Mouse (Mus musculus) frontal cortex, adult (tissue): ENCODE data around the gene Nme3.
"Not testable (repeated sequence)": the region's sequence is repeated elsewhere in the genome, so short reads cannot be mapped to it uniquely, and the experiment has no call there.

ENCODE experiments used
- ATAC-seq: cut with Nextera tagmentation; 2 replicates; pipeline ENCODE4 v1.9.2; 2017; ENCODE audit warnings: mild to moderate bottlenecking, moderate library complexity, mixed read lengths; ENCODE audit not compliant: low TSS enrichment

Nme3 gene

DNA sequence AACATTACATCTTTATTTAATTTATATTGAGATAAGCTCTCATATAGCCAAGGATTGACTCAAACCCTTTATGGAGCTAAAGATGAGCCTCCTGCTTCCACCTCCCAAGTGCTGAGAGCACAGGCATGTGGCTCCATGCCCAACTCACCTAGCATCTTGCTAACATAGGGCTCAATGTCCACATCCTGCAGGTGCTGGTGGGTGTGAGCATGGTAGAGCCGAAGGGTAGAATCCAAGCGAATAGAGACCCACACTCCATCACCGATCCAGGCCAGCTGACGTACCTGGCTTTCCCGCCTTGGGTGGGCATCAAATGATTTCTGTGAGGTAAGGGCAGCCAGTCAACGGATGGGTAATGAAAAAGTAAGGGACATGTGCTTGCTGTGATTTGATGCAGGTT is 3.7 kb downstream of the Nme3 start:
- no peak for ATAC-seq

DNA sequence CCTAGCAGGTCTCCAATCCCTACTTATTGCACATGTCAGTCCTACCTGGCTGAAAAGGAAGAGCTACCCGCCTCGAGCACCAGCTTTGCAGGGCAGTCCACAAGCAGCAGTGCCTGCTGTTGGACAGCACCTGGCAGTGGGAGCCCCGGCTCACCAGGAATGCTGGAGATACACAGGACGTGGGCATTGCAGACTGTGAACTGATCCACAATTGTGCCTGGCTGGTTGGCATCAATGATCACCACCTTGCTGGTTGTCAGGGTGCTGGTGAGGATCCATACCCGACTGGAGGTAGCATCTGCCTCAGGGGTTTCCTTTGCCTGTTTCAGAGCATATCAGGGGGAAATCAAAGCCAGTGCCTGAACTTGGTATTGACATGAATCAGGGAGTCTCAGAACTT is 5.8 kb downstream of the Nme3 start:
- ATAC-seq: no peak

DNA sequence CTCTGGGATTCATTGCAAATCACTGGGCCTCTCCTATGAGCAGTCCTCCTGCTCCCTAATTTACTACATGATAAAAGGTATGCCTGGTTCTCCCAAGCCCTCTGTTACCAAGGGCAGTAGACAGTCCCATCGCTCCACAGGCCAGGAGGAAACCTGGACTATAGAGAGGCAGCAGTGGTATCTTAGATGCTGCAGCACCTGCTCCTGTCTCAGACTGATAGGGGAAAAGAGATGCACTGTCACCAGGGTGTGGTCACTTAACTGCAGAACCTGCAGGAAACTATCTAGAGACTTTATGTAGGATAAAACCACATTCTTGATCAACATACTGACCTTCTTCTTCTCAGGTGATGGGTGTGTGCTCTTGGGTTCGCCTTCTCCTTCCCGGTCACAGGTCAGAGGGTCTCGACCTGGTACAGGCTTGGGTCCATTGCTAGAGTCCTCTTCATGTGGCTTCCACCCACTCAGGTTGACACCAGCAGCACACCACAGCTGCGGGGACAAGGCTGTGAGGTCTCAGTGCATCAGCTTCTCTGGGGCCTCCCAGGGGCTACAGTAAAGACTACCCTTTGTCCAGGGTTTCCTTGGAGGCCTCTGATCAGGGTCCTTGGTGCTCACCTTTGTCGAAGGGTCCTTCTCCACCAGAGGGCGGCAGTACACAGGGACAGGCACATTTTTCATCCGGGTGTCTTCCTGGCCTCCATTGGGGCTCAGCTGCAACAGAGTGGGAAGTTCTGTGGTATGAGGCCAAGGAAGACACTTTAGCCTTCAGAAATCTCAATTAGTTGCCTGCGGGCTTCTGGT is 6.6 kb downstream of the Nme3 start:
- ATAC-seq: no peak

DNA sequence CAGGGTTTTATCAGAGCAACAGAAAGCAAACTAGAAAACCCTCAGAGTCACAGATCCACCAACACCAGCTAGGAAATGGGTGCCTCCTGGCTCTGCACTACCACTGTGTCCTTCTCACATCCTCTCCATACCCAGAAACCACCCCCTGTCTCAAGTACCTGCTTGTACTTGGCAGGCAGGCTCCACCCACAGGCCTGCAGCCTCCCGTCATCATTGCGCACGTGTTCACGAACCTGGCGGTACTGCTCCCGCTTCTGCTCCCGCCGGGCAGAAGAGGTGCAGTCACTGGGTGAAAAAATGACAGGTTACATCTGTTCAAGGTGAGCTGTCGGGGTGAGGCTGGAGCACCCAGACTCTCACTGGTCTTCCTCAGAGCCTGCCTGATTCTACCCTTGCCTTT is 7.5 kb downstream of the Nme3 start:
- peak; percentile 49 for ATAC-seq

DNA sequence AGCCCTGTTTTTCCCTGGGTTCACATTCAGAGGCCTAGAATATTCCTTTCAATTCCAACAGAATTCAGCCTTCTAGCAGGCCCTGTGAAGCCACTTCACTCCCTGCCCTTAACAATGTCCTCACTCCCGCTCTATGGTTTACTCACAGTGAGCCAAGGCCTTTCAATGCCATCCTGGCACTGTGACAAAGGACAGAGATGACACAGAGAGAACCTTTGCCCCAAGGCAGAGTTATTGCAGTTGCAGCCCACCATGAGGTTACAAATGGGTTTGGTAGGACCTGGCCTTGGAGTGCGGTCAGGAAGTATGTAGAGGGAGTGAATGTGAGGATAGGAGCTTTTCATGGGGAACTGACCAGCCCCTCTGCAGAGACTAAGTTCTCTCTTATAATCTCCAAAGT is 11.3 kb downstream of the Nme3 start:
- ATAC-seq: no peak

DNA sequence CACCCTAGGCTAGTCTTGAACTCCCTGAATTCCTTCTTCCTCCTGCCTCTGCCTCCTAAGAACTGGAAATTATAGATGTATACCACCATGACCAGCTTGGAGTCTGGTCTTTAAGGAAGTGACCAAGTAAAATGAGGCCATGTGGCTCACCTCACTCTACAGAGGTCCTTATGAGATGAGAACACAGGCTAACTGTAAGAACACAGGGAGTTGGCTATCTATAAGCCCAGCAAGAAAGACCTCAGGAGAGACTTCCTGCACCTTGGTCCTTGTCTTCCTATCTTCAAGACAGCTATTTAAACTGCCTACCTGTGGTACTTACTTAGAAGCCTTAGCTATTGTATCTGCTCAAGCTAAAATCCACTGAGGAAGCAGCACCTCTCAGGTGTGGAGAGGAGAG is 17.7 kb downstream of the Nme3 start:
- no peak for ATAC-seq

DNA sequence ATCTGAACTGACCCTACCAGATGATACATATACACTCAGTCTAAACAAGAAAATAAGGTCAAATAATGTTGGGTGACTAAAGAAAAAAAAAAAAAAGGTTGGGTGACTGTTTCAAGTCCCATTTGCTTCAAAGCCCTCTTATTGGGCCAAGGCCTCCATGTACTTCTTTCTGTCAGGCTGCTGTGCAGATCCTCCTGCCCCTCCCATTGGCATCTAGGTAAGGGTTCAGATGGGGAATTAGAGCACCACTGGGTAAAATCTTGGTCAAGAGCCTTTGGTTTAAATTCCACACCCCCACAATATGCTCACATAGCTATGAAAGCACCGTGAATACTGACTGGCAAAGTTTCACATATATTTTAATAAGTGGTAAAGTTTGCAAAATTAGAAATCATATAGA is 26.9 kb downstream of the Nme3 start:
- no peak for ATAC-seq

DNA sequence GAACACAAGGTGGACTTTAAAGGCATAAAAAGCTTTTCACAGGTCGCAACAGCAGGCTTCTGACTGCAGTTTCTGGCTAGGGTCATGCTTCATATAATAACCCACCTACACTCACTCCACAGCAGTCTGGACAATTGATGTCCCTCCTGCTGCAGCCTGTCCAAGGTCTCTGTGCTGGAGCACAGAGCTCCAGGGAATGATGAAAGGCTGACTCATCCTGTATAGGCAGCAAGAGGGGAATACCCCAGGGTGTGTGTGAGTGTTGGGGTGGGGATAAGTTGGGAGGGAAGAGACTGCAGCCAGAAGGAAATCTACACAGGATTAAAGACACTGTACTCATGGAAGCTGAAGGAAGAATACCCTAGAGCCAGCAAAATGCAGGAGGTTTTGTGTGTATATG is 33.2 kb downstream of the Nme3 start:
- no peak; the same call in 1 of the 2 replicates for ATAC-seq

DNA sequence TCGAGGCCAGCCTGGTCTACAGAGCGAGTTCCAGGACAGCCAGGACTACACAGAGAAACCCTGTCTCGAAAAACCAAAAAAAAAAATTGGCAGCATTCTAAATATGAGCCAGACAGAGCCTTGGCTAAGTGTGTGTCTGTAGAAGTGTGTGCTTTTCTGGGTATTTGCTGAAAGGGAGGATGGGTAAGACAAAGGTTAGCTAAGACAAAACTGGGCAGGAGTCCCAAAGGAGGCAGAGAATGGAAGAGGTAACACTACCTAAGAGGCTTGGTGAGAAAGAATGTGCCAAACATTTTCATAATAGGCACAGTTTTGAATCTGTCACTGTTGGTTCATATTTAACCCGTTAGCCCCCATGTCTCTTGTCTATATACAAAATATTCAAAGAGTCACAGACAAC is 36.1 kb downstream of the Nme3 start:
- ATAC-seq: no peak

DNA sequence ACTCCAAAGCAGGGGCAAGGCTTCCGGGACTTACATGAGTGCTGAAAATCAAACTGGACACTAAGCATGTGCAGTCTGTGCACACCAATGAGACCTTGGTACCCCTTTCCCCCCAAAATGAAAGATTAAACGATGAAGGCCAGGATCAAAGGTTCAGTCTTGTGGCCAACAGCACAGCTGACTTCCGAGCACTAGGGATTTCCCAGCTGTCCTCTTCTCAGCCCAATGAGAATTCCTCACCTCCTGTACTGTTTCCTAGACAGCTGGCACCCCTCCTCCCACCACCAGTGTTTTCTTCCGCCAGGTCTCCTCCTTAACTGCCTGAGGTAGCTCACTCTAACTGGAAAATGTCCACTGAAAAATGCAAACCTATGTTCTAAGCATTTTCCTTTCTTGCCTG is 36.9 kb downstream of the Nme3 start:
- ATAC-seq: no peak

DNA sequence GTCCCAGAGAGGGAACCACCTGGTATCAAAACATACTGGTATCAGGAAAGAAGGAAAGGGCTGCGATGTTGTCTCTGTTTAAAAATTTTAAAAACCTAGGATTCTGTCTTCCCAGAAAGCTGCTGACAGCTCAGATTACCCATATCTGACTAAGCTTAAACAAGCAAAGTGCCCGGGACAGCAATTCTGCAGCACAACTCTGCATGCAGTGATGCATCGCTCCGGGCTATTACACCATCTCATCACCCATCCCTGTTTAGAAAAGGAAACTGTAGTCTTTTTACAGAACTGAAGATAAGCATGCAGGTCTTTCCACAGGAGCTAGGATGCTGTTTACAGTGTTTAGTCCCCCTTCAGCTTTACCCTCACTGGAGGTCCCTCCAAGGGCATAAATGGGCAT is 38.6 kb downstream of the Nme3 start:
- no peak for ATAC-seq

DNA sequence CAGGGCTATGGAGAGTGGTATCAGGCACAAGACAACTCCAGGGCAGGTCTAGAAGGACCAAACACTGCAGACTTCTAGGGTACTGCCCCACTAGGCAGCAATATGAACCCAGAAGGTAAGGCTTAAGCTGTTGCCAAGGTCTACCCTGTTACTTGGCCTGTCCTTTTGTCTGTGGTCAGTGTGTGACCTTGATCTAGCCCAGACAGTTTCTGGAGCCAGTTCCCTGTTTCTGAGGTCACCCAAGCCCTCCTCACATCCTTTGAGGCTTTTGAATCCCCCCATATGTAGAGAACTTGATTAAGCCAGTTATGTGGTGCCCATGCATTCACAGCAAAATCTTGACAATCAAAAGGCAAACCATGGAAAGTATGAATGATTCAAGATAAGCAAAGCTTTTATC is 39.4 kb downstream of the Nme3 start:
- ATAC-seq: no peak

DNA sequence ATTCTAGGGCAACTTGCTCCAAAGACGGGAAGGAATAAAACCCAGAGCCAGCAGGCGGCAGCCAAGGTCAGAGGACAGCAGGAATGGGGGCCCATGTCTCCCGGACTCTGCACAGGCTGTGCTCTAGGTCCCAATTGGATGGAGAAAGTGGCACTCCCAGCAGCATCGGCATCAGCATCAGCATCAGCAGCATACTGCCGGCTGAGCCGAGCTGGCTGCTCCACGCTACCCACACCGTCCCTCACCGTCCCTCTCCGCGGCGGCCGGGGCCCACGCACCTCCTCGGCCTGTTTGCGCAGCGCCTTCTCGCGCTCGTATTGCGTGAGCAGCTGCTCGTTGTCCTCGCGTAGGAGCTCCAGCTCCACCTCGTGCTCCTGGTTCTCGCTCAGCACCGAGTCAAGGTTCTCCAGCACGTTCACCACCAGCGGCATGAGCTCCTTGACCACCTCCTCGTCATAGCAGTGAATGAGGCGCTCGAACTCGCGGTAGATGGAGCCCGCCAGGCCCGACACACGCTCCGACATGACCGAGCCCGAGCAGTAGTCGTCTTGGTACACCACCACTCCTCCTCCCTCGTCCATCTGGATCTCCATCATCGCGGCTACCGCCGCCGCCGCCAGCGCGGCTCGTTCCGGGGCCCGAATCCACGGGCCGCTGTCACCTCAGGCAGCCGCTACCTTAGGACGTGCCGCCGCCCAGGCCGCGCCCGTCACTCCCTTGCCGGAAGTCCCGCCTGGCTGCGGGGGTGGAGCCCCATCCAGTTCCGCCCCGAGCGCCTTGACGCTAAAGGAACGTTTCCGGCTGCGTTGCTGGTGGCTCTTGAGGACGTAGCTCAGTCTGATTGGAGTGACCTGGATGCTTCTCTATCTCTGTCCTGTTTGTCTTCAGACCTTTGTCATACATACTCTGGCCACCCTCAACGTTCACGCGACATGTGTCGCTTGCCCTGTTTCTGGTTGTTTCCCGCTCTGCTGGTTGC is 40.2 kb downstream of the Nme3 start, which contains the start of gene Mapk8ip3:
Gene Mapk8ip3, minus strand, starts transcription at position 719 of the 979 bp plus-strand sequence.
- ATAC-seq: peak; percentile 97

DNA sequence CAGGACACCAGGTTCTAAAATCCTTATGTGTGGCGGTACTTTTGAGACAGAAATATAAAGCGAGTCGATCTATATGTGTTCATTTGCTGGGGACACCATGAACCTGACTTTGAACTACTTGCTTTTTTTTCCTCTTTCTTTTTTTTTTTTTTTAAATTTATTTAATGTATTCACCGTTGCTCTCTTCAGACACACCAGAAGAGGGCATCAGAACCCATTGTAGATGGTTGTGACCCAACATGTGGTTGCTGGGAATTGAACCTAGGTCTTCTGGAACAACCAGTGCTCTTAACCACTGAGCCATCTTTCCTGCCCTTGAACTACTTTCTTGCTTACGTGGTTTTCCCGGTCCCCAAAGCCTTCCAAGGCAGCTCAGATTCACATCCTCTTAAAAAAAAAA is 41.0 kb downstream of the Nme3 start:
- no peak for ATAC-seq

DNA sequence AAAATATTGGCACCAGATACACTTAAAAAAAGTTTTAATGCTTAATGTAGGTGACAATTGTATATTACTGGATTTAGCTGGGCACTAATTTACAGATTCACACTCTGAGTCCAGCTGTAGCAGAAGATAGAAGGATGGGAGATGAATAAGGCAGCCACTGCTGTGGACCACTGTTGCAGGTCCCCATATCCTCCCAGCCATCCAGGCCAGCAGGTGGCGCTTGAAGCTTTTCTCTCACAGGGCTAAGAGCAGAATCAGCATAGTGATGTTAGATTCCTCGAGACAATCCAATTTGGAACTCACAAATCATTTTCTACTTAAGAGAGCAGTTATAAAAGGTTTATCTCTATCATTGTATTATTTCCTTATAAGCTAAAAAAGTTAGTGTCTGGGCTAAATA is 46.2 kb downstream of the Nme3 start:
- not testable (repeated sequence) for ATAC-seq

DNA sequence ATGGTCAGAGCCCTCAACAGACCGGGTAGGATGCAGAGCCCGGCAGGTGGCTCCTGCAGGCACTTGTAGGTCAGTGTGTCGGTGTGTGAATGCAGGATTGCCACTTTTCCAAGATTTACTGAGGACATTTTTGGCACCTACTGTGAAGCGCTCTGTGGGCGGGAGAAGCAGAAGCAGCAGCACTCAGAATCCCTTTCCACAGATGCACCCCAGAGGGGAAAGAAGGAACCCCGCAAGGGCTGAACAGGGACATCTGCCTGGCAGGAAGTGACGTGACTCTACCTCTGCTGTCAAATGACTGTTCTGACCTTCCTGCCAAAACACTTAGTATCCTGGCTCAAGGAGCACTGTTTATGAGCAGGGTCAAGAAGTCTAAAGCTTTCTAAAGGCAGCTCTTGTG is 46.7 kb downstream of the Nme3 start:
- peak; percentile 73; the same call in 1 of the 2 replicates for ATAC-seq

DNA sequence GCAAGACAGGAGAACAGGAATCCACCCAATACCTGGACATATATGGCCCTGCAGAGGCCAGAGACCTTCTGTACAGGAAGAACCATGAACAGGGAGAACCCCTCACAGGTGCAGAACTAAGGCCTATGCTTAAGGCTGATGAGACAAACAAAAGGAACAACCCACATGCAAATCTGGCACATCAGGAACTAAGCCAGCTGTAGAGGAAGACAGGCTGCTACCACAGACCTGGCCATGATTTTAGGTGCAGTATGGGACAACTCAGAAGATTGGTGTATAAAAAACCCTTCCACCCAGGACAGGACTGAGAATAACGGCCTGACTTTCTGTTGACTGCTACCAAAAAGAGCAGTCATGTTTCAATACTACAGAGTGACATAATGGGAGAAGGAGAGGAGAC is 47.3 kb downstream of the Nme3 start:
- not testable (repeated sequence) for ATAC-seq
